Mouse (Mus musculus): Measurements from ENCODE around the gene Toe1.

The Toe1 gene

DNA sequence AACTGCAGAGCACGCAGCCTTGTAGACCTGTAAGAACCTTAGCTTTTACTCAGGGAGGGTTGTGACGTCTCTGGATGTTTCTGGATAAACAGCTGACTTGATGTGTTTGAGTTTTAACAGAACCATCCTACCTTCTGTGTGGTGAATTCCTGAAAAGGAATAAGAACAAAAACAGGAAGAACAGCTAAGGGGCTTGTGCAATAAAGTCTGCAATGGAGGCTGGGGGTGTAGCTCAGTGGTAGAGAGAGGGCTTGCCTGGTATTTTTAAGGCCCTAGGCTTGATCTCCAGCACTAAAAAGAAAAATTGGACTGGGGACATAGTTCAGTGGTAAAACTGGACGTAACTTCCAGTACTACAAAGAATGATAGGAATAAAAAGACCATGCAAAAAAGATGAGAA, 30.4 kb downstream of the Toe1 start:
- DNase-seq (ENCODE audit: low read depth, low spot score), result no peak
- H3K36me3 ChIP-seq (ENCODE audit: control insufficient read depth, insufficient read depth, low read length, poor library complexity, severe bottlenecking), result peaks cover 2% of the 10 kb centered on the region; the same call in 1 of the 2 replicates
- no peaks in the 10 kb centered on the region for H3K27me3 ChIP-seq (ENCODE audit: control insufficient read depth, insufficient read depth, low read length, poor library complexity, severe bottlenecking)

DNA sequence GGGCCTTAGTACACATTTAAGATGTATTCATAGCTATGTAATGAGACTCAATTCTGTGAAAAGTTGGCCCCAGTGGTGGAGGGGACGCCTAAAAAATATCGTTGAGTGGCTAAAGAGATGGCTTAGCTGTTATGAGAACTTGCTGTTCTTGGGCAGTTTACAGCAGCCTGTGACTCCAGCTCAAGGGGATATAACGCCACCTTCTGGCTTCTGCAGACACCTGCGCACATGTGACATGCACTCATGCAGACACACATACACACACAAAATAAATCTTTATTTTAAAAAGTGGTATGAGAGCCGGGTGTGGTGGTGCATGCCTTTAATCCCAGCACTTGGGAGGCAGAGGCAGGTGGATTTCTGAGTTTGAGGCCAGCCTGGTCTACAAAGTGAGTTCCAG, 31.0 kb downstream of the Toe1 start:
- H3K36me3 ChIP-seq (ENCODE audit: control insufficient read depth, insufficient read depth, low read length, poor library complexity, severe bottlenecking), result peaks cover 2% of the 10 kb centered on the region; the same call in 1 of the 2 replicates
- DNase-seq (ENCODE audit: low read depth, low spot score), result no peak
- H3K27me3 ChIP-seq (ENCODE audit: control insufficient read depth, insufficient read depth, low read length, poor library complexity, severe bottlenecking), result no peaks in the 10 kb centered on the region

DNA sequence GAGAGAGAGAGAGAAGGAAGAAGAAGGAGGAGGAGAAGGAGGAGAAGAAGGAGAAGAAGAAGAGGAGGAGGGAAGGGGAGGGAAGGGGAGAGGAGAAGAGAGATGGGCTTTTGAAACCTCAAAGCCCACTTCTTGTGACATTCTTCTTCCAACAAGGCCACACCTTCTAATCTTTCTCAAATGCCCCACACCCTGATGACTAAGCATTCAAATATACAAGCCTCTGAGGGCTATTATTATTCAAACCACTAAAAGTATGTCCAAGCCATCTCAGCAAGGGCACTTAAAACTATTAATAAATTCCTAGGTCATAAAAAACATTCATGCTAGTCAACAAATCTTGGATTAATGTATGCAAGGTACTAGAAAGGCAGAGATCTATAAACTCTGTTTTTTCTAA, 38.4 kb downstream of the Toe1 start:
- no peak for DNase-seq (ENCODE audit: low read depth, low spot score)
- Histone ChIP-seq H3K27me3 (ENCODE audit: control insufficient read depth, insufficient read depth, low read length, poor library complexity, severe bottlenecking) (no peaks in the 10 kb centered on the region), H3K36me3 (ENCODE audit: control insufficient read depth, insufficient read depth, low read length, poor library complexity, severe bottlenecking) (no peaks in the 10 kb centered on the region)

DNA sequence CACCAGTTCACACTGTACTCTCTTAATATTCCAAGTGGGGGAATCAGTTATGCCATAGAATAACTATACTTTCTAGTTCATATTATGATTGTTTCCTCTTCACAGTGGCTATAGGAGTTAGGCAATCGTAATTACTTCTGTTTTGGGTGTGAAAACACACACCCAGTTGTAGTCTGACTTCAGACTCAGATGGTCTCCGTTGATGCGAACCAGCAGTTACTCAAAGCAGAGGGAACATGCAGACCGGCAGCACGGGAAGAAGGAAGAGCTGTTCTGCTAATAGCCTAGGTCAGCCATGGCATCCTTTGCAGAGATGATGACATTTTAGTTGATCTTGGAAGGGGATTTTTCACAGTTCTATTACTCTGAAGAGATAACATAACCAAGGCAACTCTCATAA, 38.9 kb downstream of the Toe1 start:
- Histone ChIP-seq H3K27me3 (ENCODE audit: control insufficient read depth, insufficient read depth, low read length, poor library complexity, severe bottlenecking) (no peaks in the 10 kb centered on the region), H3K36me3 (ENCODE audit: control insufficient read depth, insufficient read depth, low read length, poor library complexity, severe bottlenecking) (no peaks in the 10 kb centered on the region)
- DNase-seq (ENCODE audit: low read depth, low spot score), result no peak

DNA sequence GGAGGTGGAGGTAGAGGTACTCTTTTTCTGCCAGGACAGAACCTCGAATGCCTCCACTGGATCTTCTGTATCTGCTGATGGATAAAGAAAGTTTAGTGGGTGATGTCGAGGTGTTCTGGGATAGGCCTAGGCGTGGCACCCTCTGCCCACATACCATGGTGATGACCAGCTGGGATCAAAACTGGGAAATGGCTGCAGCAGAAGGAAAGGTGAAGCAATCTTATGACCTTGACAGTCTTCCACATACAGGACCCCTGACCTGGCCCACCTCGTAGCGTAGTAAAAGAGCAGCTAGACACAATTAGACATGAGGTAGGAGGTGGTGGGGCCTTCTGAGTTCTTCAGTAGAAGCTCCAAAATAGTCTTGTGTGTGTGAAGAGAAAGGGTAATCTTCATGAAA, 43.4 kb downstream of the Toe1 start:
- no peaks in the 10 kb centered on the region for H3K27me3 ChIP-seq (ENCODE audit: control insufficient read depth, insufficient read depth, low read length, poor library complexity, severe bottlenecking)
- DNase-seq (ENCODE audit: low read depth, low spot score), result no peak
- no peaks in the 10 kb centered on the region for H3K36me3 ChIP-seq (ENCODE audit: control insufficient read depth, insufficient read depth, low read length, poor library complexity, severe bottlenecking)

DNA sequence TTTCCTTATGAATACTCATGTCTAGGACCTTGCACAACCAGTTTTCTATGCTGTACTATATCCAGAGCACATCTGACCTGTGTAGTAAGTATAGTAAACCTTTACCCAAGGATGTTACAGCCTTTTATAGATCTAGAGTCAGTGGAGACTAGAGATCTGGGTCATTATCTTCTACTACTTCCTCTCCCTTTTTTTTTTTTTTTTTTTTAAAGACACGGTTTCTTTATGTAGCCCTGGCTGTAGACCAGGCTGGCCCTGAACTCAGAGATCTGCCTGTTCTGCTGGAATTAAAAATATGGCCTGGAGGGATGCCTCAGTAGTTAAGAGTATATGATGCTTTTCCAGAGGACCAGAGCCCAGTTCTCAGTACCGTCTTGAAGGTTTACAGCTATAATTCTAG, 45.5 kb downstream of the Toe1 start:
- H3K36me3 ChIP-seq (ENCODE audit: control insufficient read depth, insufficient read depth, low read length, poor library complexity, severe bottlenecking), result no peaks in the 10 kb centered on the region
- no peak for DNase-seq (ENCODE audit: low read depth, low spot score)
- H3K27me3 ChIP-seq (ENCODE audit: control insufficient read depth, insufficient read depth, low read length, poor library complexity, severe bottlenecking), result no peaks in the 10 kb centered on the region

DNA sequence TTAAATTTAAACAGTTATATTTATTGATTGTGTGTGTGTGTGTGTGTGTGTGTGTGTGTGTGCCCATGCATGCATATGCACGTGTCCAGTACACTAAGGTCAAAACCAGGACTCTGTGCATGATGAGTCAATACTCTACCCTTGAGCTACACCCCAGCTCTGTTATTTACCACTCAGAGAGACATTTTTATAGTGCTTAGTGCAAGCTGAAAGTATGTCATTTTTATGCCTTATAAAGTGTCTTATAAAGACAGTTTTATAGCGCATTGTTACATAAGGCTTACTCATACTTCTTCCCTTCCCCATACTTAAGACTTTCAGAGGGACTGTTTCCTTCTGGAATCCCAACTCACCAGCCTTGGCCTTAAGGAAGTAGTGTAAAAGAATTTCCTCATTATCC, 57.7 kb downstream of the Toe1 start:
- no peak for DNase-seq (ENCODE audit: low read depth, low spot score)
- Histone ChIP-seq H3K36me3 (ENCODE audit: control insufficient read depth, insufficient read depth, low read length, poor library complexity, severe bottlenecking) (no peaks in the 10 kb centered on the region), H3K27me3 (ENCODE audit: control insufficient read depth, insufficient read depth, low read length, poor library complexity, severe bottlenecking) (no peaks in the 10 kb centered on the region)
